Mouse (Mus musculus) CH12.LX (cell line): ENCODE measurements around the gene Slc9a3r1. TPM values are rescaled to one million over a fixed set of nuclear protein-coding genes. Genes with fewer than 3 reads are reported as not detected.

Source experiments
- DNase-seq: peaks from one replicate; pipeline ENCODE4 v3.0.0-alpha.2; 2013; ENCODE audit errors: extremely low read depth
- H3K27ac ChIP-seq: 2 replicates; pipeline ENCODE4 v1.5.1; 2012; ENCODE audit warnings: low read depth, mild to moderate bottlenecking, control low read depth, moderate library complexity; ENCODE audit not compliant: insufficient read depth
- H3K27me3 ChIP-seq: replicated peaks from 2 replicates; pipeline ENCODE3; 2012; ENCODE audit warnings: inconsistent platforms
- H3K36me3 ChIP-seq, 2 experiments: replicated peaks in 1 of 2; 2 replicates each; pipeline versions ENCODE3 to v1.6.1; 2012; ENCODE audit warnings: inconsistent platforms in 1 of 2, low read length in 1 of 2, mild to moderate bottlenecking in 1 of 2, mixed read lengths in 1 of 2, moderate library complexity in 1 of 2; ENCODE audit not compliant: control insufficient read depth in 1 of 2, insufficient read depth in 1 of 2
- H3K4me1 ChIP-seq, 2 experiments: 2 replicates each; pipeline ENCODE4 v1.6.1; 2012; ENCODE audit warnings: inconsistent platforms in 1 of 2, moderate library complexity in 1 of 2; ENCODE audit not compliant: insufficient read depth in 2 of 2, control insufficient read depth in 1 of 2
- H3K4me2 ChIP-seq: 2 replicates; pipeline ENCODE4 v1.6.1; 2012; ENCODE audit warnings: low read depth, mild to moderate bottlenecking, control low read depth; ENCODE audit not compliant: poor library complexity, insufficient read depth, severe bottlenecking
- H3K4me3 ChIP-seq, 3 experiments: fragments of 150-350 bp in 1 of 3; sonication (generic) in 1 of 3; replicated peaks in 1 of 3; 2 replicates each; pipeline versions ENCODE3 to v1.5.1; 2011 to 2012; ENCODE audit warnings: low read depth in 2 of 3, low read length in 2 of 3, mild to moderate bottlenecking in 2 of 3, moderate library complexity in 2 of 3, control low read depth in 1 of 3, improper control_type of control experiment in 1 of 3, inconsistent platforms in 1 of 3, mixed read lengths in 1 of 3; ENCODE audit not compliant: poor library complexity in 1 of 3
- H3K79me2 ChIP-seq: replicated peaks from 2 replicates; pipeline ENCODE4 v1.6.1; 2012; ENCODE audit warnings: mild to moderate bottlenecking, moderate library complexity; ENCODE audit not compliant: control insufficient read depth, poor library complexity, insufficient read depth, severe bottlenecking; ENCODE audit errors: extremely low read depth
- H3K9ac ChIP-seq: 2 replicates; pipeline ENCODE4 v1.6.1; 2012; ENCODE audit warnings: low read depth, mild to moderate bottlenecking, control low read depth, moderate library complexity; ENCODE audit not compliant: insufficient read depth
- H3K9me3 ChIP-seq: replicated peaks from 2 replicates; pipeline ENCODE3; 2012; ENCODE audit warnings: low read length, inconsistent platforms, mixed read lengths
- BHLHE40 ChIP-seq: IDR thresholded peaks from 2 replicates; pipeline ENCODE4 v1.6.1; 2011; ENCODE audit warnings: mild to moderate bottlenecking, low read depth, low read length, improper control_type of control experiment
- CHD1 ChIP-seq: IDR thresholded peaks from 2 replicates; pipeline ENCODE4 v1.6.1; 2012; ENCODE audit warnings: low read depth, low read length, improper control_type of control experiment, inconsistent platforms
- CTCF ChIP-seq, 2 experiments: IDR thresholded peaks in 1 of 2; conservative IDR thresholded peaks in 1 of 2; 2 replicates each; pipeline ENCODE4 v1.5.1; 2011 to 2012; ENCODE audit warnings: low read depth in 2 of 2, low read length in 2 of 2, improper control_type of control experiment in 1 of 2, inconsistent platforms in 1 of 2, mild to moderate bottlenecking in 1 of 2, moderate library complexity in 1 of 2
- E2F4 ChIP-seq: IDR thresholded peaks from 2 replicates; pipeline ENCODE4 v1.6.1; 2011; ENCODE audit warnings: low read depth, low read length, improper control_type of control experiment; ENCODE audit not compliant: insufficient replicate concordance
- ELF1 ChIP-seq: IDR thresholded peaks from 2 replicates; pipeline ENCODE4 v1.6.1; 2014; ENCODE audit warnings: low read depth, mild to moderate bottlenecking, inconsistent platforms, low read length, improper control_type of control experiment
- ETS1 ChIP-seq: conservative IDR thresholded peaks from 2 replicates; pipeline ENCODE4 v1.6.1; 2012; ENCODE audit warnings: low read depth, mild to moderate bottlenecking, inconsistent platforms, low read length, improper control_type of control experiment, moderate library complexity
- GABPA ChIP-seq: IDR thresholded peaks from 2 replicates; pipeline ENCODE4 v1.6.1; 2012; ENCODE audit warnings: low read depth, low read length, improper control_type of control experiment, inconsistent platforms; ENCODE audit not compliant: insufficient replicate concordance
- IRF4 ChIP-seq: IDR thresholded peaks from 2 replicates; pipeline ENCODE4 v1.6.1; 2014; ENCODE audit warnings: low read depth, mild to moderate bottlenecking, inconsistent platforms, low read length, improper control_type of control experiment
- JUND ChIP-seq: conservative IDR thresholded peaks from 2 replicates; pipeline ENCODE4 v1.6.1; 2011; ENCODE audit warnings: low read depth, low read length, improper control_type of control experiment
- MXI1 ChIP-seq: IDR thresholded peaks from 2 replicates; pipeline ENCODE4 v1.6.1; 2011; ENCODE audit warnings: mild to moderate bottlenecking, low read depth, low read length, improper control_type of control experiment
- MYC ChIP-seq: IDR thresholded peaks from 2 replicates; pipeline ENCODE4 v1.6.1; 2011; ENCODE audit warnings: low read depth, mild to moderate bottlenecking, improper control_type of control experiment, low read length
- RAD21 ChIP-seq: IDR thresholded peaks from 2 replicates; pipeline ENCODE4 v1.6.1; 2011; ENCODE audit warnings: low read depth, mild to moderate bottlenecking, low read length, improper control_type of control experiment, moderate library complexity
- RCOR1 ChIP-seq: conservative IDR thresholded peaks from 2 replicates; pipeline ENCODE4 v1.6.1; 2012; ENCODE audit warnings: low read depth, mild to moderate bottlenecking, inconsistent platforms, low read length, improper control_type of control experiment
- SIN3A ChIP-seq: IDR thresholded peaks from 2 replicates; pipeline ENCODE4 v1.6.1; 2012; ENCODE audit warnings: low read length, improper control_type of control experiment, inconsistent platforms
- SMC3 ChIP-seq: IDR thresholded peaks from 2 replicates; pipeline ENCODE4 v1.6.1; 2011; ENCODE audit warnings: low read depth, low read length, improper control_type of control experiment
- TBP ChIP-seq: conservative IDR thresholded peaks from 2 replicates; pipeline ENCODE4 v1.6.1; 2011; ENCODE audit warnings: low read depth, low read length, improper control_type of control experiment
- UBTF ChIP-seq: IDR thresholded peaks from 2 replicates; pipeline ENCODE4 v1.6.1; 2012; ENCODE audit warnings: low read depth, mild to moderate bottlenecking, inconsistent platforms, low read length, improper control_type of control experiment, moderate library complexity
- USF1 ChIP-seq: IDR thresholded peaks from 2 replicates; pipeline ENCODE4 v1.6.1; 2014; ENCODE audit warnings: low read depth, mild to moderate bottlenecking, inconsistent platforms, low read length, improper control_type of control experiment
- ZMIZ1 ChIP-seq: IDR thresholded peaks from 2 replicates; pipeline ENCODE4 v1.6.1; 2012; ENCODE audit warnings: low read depth, mild to moderate bottlenecking, inconsistent platforms, low read length, improper control_type of control experiment
- dilution Hi-C: fragments of 300-500 bp; cut with MboI; formaldehyde crosslinking; loops from 2 replicates; pipeline ENCODE4 v1.14.3; 2020; ENCODE audit warnings: low sequenced_read_pairs; ENCODE audit not compliant: extremely low pct_unique_long_range_greater_than_20kb, extremely low pct_ligation_motif_present
- in situ Hi-C: fragments of 300-500 bp; cut with MboI; formaldehyde crosslinking; loops from 3 replicates; pipeline ENCODE4 v1.14.3; 2019; ENCODE audit warnings: low sequenced_read_pairs, low pct_ligation_motif_present, low pct_unique_long_range_greater_than_20kb, mixed read lengths
- polyA plus RNA-seq: library from polyadenylated mRNA; unstranded; fragments of >175 nt; gene quantifications from 2 replicates; pipeline ENCODE4 v1.2.1, GENCODE M21; 2012; ENCODE audit warnings: low read depth; ENCODE audit not compliant: insufficient read length
- total RNA-seq, 2 experiments: library from RNA; depleted of rRNA; stranded (reverse); fragments of 300-350 nt in 1 of 2; fragments of >200 nt in 1 of 2; gene quantifications; 2 replicates each; pipeline ENCODE4 v1.2.3; 2012 to 2014

Slc9a3r1 gene
- total and polyA plus RNA-seq, 3 experiments: 51.9 to 69.0 (median 63.7) TPM

DNA sequence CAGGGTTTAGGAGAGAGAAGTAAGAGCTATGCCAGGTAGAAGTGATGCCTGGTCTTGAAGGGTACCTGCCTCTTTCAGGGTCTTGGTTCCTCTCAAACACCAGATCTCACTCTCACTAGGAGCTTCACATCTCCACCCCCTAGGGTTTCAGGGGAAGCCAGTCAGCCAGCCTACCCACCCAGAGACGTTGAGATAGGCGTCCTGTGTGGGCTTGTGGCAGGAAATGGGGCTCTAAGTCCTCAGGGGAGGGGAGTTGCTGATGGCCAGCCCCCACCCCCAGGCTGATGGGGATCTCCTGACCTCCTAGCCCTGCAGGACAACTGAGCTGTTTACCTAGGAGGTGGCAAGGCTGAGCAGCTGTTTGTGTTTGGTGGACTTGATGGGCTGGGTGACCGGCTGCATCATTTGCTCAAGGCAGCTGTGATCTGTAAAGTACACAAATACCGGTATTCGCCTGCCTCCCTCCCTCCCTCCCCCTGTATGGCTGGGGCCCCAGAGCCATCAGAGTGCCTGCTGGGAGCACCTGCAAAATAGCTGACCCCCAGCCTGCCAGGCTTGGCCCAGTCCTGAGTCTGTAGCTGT lies 8.0 kb upstream of the Slc9a3r1 start:
- no peak for TF ChIP-seq IRF4
- TF ChIP-seq MYC: no peak
- no peak for TF ChIP-seq RAD21
- no peak for TF ChIP-seq SIN3A
- no peak for TF ChIP-seq SMC3
- TF ChIP-seq RCOR1: no peak
- TF ChIP-seq TBP: no peak
- no peak for TF ChIP-seq GABPA
- no peak for TF ChIP-seq BHLHE40
- TF ChIP-seq ETS1: no peak
- TF ChIP-seq USF1: no peak
- no peak for TF ChIP-seq JUND
- no peak for TF ChIP-seq CTCF (conservative IDR thresholded peaks at IDR 0.05 in 1 of 2, IDR thresholded peaks at IDR 0.05 in 1 of 2; ENCODE audit: low read depth in 2 of 2, low read length in 2 of 2)
- TF ChIP-seq ELF1: no peak
- TF ChIP-seq UBTF: no peak
- Histone ChIP-seq H3K4me2 (no peak overlapping the region), H3K27ac (no peak overlapping the region), H3K4me1 (peaks cover 40 to 68% of the 10 kb centered on the region in 2 experiments), H3K79me2 (no peaks in the 10 kb centered on the region), H3K4me3 (no peak overlapping the region), H3K36me3 (no peaks in the 10 kb centered on the region), H3K27me3 (peaks cover 13% of the 10 kb centered on the region), H3K9ac (no peak overlapping the region), H3K9me3 (peaks cover 12% of the 10 kb centered on the region)
- dilution Hi-C loops: no loop called here
- in situ Hi-C loops: loop anchor here (5.0 kb wide), 1 partner anchor 73 kb away; no protein-coding TSS in a partner anchor
- DNase-seq: no peak

DNA sequence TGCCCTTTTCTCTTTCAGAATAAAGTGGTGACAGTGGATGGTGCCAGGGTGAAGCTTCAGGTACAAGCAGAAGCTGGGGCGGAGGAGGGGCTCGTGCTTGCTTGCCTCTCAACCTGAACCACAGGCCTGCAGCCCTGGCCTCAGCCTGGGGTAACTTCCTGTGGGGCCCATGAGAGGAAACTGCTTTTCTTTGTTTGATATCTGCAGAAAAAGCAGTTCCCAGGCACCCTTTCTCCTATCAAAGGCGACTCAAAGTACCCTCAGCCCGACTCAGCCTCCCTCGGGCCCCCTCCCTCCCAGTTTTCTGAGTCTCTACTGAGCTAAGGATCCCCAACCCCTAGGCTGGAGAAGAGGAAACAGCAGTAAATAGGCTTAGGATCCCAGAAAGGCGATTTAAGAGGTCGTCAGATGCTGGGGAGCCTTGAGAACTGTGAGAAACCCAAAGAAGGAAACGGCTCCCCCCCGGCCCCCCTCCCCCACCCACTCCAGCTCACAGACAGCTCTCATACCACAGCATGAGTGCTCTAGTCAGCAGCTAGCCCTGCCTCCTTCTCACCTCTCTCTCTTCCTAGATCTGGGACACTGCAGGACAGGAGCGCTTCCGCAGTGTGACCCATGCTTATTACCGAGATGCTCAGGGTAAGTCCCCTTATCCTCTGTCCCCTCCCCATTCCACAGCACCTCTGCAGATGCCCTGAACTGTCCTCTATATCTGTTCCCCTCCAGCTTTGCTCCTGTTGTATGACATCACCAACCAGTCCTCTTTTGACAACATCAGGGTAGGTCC lies 5.0 kb upstream of the Slc9a3r1 start:
- no peak for TF ChIP-seq ZMIZ1
- no peak for TF ChIP-seq MXI1
- no peak for TF ChIP-seq CHD1
- no peak for TF ChIP-seq TBP
- TF ChIP-seq RAD21: no peak
- TF ChIP-seq IRF4: no peak
- TF ChIP-seq E2F4: no peak
- TF ChIP-seq ETS1: no peak
- no peak for TF ChIP-seq GABPA
- H3K36me3 ChIP-seq: no peaks in the 10 kb centered on the region
- dilution Hi-C loops (no loop called here), in situ Hi-C loops (loop anchor here (5.0 kb wide), 1 partner anchor 76 kb away; no protein-coding TSS in a partner anchor)
- peaks cover 26 to 66% of the 10 kb centered on the region in 2 experiments for H3K4me1 ChIP-seq
- DNase-seq: peak; percentile 56
- no peak overlapping the region; the same call in 1 of the 2 replicates for H3K4me2 ChIP-seq
- H3K27me3 ChIP-seq: peaks cover 13% of the 10 kb centered on the region
- no peaks in the 10 kb centered on the region for H3K79me2 ChIP-seq
- no peak overlapping the region for H3K27ac ChIP-seq
- H3K4me3 ChIP-seq: no peak overlapping the region
- peak overlapping the region; percentile 21; the same call in 1 of the 2 replicates for H3K9ac ChIP-seq
- H3K9me3 ChIP-seq: peaks cover 8% of the 10 kb centered on the region
